Mouse (Mus musculus) adrenal gland, postnatal 4 days (tissue): Measurements from ENCODE around the gene Map3k5. TPM values are rescaled to one million over a fixed set of nuclear protein-coding genes. Genes with fewer than 3 reads are reported as not detected.

Source experiments
- DNase-seq, 2 experiments: peaks; one replicate each; pipeline ENCODE4 v3.0.0; 2021 to 2022; ENCODE audit warnings: low spot score in 2 of 2, mixed read lengths in 2 of 2
- total RNA-seq, 2 experiments: library from RNA; stranded (reverse); gene quantifications; 2 replicates each; pipeline ENCODE4 v1.2.3; 2021

Map3k5 gene
- total RNA-seq, 2 experiments from 2014 or later, result 24.0 to 29.3 TPM

GRCm38 (mm10) chr10:20040677-20041076 is 106.4 kb downstream of the Map3k5 start:
- no peak for DNase-seq

GRCm38 (mm10) chr10:20042081-20042480 is 107.8 kb downstream of the Map3k5 start:
- no peak for DNase-seq

DNA sequence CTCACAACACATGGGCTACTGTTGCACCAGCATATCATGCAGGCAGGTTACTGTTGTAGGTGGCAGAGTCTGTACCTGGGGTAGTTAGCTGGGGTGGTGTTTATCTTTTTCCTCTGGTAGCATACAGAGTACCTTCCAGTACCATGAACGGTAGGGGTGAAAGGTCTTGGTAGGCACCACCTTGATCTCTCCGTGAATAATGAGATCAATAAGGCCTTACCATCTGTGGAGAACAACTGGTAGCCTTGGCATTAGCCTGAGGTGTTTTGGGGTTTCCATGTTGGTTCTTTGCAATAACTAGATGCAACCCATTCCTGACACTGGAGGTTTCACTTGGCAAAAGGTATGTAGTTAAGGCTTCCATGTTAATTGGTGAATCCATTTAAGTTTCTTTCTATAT is 109.8 kb downstream of the Map3k5 start:
- DNase-seq, result no peak

DNA sequence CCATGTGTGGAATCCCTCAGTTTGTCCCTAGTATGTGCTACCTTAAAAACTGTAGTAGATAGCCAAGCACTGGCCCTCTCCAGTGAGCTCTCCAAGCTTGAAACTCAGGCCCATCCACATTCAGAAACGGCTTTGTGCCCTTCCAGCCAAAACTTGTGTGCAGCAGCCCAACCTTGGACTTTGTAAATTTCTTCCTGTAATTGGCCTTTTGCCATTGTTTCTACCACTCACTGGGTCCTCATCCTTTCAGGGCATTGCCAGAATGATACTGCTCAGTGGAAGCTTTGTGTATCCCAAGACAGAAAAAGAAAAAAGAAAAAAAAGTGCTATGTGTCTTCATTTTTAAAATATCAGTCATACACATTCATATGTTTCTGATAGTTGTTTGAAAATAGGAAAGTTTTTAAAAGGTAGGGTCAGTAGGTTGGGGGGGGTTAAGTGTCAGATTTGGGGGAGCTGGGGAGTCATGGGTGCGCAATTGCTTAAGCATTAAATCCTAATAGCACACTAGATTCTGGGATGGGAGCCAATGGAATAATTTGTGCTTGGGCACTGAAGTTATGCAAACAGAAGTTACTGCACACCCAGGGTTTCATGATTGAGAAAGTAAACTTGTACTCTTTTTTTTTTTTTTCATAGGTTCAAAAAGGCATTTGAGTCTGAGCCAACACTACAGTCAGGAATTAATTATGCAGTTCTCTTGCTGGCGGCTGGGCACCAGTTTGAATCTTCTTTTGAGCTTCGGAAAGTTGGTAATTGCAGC is 111.6 kb downstream of the Map3k5 start:
- DNase-seq, result no peak

DNA sequence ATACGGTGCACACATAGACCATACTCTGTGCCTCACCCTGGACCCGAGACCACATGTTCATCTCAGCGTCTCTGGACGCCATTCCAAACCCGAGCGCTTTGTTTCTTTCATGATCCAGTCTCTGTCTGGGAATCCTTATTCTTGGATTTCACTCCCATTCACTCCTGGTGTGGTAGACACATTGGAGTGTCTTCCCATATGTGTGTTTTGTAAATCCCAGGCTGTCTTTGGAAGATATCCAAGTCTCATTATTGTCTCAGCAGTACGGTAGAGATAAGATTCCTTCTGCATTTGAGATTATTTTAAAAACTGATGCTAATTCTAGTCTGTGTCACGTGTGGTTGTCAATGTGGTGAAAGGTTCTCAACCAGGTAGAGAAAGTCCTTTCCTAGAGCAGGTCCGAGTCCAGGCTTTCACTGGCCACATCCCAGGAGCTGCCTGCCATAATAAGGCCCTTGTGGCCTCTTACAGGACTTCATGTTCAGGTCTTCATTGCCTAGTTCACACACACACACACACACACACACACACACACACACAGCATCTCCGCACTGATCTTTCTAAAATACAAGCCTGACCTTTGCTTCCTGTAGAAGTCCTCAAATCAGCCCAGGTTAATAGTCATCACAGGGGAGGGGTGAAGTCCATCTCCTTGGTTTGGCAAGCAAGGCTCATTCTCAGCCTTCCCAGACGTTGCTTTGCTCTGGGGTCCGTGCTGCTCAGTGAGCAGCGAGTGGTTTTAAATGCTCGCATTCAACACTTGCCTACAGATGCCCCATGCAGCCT is 122.8 kb downstream of the Map3k5 start:
- DNase-seq, result no peak

DNA sequence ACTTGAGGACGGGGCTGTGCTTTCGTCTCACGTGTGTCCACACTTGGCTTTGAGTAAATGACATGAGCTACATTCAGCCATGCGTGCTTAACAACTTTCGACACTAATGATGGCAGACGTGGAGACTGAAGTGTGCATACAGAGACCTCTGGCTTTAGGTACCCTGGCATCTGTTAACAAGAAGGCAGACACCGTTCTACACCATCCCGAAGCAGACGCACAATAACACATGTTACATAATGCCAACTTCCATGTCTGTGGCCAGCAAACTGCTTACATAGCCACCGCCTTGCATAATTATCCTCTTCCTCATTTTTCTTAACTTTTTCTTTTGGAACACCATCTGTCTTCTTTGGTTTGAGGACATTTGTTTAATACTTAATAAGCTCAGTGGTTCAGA is 123.8 kb downstream of the Map3k5 start:
- DNase-seq, result no peak

DNA sequence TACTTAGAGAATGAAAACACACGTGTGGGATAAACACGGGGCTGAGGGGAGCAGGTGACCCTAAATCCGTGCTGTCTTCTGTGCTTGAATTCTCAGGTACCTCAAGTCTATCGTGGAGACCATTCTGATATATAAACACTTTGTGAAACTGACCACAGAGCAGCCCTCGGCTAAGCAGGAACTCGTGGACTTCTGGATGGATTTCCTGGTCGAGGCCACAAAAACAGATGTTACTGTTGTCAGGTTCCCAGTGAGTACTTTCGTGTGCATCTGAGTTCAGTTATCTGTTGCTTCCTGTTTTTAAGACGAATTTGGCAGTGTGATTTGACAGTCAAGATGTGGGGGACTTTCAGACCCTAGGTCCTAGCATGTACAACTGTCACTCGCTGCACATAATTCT is 124.6 kb downstream of the Map3k5 start:
- DNase-seq, result no peak

- DNase-seq, result no peak
Observed at GRCm38 (mm10) chr10:20060320-20060970, 126.2 kb downstream of the Map3k5 start.

DNA sequence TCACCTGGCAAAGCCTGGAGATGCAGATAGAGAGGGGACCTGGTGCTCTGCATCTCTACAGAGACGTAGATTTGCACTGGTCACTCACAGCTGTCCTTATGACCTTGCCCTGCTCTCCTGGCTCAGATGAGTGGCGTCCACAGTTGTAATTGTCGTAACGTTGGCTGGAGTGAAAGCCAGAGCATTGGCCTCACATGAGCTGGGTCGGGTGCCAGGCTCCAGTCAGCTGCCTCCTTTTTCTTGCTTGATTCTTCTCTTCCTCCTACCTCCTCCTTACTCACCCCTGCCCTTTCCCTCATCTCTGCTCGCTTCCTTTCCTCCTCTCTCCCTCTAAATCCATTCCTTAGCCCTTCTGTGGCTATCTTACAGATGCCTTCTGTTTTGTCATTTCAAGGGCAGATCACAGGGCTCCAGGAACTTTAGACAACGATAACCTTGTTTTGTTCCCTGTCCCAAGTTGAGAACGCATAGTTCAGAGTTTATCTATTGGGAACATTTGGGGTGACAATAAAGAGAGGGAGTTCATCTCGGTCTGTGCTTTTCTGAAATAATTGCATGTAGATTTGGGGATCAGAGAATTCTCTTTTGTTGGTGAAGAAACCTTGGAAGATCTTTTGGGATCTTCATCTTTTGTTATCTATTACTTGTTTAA is 130.4 kb downstream of the Map3k5 start:
- DNase-seq, result no peak

- no peak for DNase-seq
Observed at GRCm38 (mm10) chr10:20066069-20066665, 131.9 kb downstream of the Map3k5 start.

- no peak for DNase-seq
Observed at GRCm38 (mm10) chr10:20069771-20070460, 135.6 kb downstream of the Map3k5 start.

- no peak for DNase-seq
Observed at GRCm38 (mm10) chr10:20070576-20071109, 136.4 kb downstream of the Map3k5 start.

- no peak for DNase-seq
Observed at GRCm38 (mm10) chr10:20071716-20072115, 137.4 kb downstream of the Map3k5 start.

- DNase-seq, result peak; percentile 22 to 46
Observed at GRCm38 (mm10) chr10:20073236-20073893, 139.1 kb downstream of the Map3k5 start.

DNA sequence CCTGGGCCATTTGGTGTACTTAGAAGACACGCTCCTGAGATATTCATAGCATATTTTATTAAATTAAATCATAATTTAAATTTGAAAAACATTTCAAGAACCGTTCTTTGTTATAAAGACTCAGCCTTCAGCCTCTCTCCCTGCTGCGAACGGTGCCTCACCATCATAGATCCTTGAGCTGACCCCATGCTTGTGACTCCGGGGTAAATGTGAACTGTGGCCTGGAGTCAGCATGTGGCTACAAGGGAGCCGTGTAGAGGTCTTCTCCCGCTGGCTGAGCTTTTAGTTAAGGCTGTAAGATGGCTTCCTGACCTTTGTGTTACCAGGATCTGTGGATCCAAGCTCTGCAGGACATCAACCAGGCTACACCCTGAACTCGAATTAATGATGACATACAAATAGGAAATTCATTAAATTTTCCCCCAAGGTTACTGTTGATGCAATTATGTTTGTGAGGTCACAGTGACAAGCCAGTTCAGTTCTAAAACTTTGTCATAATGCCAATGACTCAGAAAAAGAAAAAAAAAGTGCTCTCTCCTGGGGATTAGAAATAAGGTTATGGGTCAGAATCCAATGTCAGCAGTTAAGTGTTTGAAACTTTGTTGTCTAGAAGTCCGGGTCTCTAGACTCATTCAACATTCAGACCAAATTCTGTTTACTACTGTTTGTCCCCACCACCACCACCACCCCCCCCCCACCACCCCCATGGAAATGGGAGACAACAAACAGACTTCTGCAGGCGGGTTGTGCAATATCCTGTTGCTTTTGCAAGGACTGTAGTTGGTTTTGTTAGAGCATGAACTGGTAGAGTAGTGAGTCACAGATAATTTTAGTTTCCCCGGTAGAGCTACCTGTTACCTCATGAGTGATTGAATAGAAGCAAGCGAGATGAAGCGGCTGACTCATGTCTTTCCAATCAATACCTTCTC is 142.5 kb downstream of the Map3k5 start:
- DNase-seq, result no peak

DNA sequence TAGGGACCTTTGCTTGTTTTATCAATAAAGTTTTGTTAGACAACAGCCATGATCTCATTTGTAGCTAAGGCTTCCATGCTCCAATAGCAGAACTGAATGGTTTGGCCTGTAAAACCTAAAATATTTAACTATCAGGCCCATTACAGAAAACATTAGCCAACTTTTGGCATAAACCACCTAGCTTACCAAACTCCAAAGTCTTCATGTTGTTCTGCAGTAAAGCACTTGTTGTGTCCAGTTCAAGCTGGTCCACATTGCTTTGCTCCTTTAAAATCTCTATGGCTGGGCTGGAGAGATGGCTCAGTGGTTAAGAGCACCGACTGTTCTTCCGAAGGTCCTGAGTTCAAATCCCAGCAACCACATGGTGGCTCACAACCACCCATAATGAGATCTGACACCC is 144.1 kb downstream of the Map3k5 start:
- DNase-seq, result no peak

- no peak for DNase-seq
Observed at GRCm38 (mm10) chr10:20087841-20088240, 153.6 kb downstream of the Map3k5 start.

GRCm38 (mm10) chr10:20089026-20089425 is 154.8 kb downstream of the Map3k5 start:
- no peak for DNase-seq

GRCm38 (mm10) chr10:20090171-20090570 is 155.9 kb downstream of the Map3k5 start:
- no peak for DNase-seq
